Mouse (Mus musculus) heart, postnatal 25 days (tissue): ENCODE data around the gene Cpt2. TPM values are rescaled to one million over a fixed set of nuclear protein-coding genes. Genes with fewer than 3 reads are reported as not detected.

ENCODE experiments used
- total RNA-seq, 2 experiments: library from RNA; stranded (reverse); gene quantifications; 2 replicates each; pipeline ENCODE4 v1.2.3; 2021

Gene Cpt2
- total RNA-seq, 2 experiments from 2014 or later = 269 to 275 TPM

Other genes with a start within 250 kb of the Cpt2 start
- not detected for gene Dmrtb1, start 239.4 kb downstream of the Cpt2 start, total RNA-seq
- 1 to 10 TPM in 1 of 2 experiments, under 1 TPM in 1; 0.75 to 1.6 TPM for gene Lrp8, start 121.3 kb downstream of the Cpt2 start, total RNA-seq
- 10 to 100 TPM; 42.2 to 47.8 TPM for gene Magoh, start 43.9 kb downstream of the Cpt2 start, total RNA-seq
- 10 to 100 TPM; 52.3 to 57.1 TPM for gene 0610037L13Rik, start 33.8 kb downstream of the Cpt2 start, total RNA-seq
- gene Slc1a7, start 44.7 kb upstream of the Cpt2 start, total RNA-seq = under 1 TPM; 0.29 to 0.39 TPM
- gene Podn, start 172.8 kb upstream of the Cpt2 start, total RNA-seq = 10 to 100 TPM; 32.3 to 32.6 TPM
- gene Scp2, start 221.4 kb upstream of the Cpt2 start, total RNA-seq = 100 to 1,000 TPM; 279 to 298 TPM
- 10 to 100 TPM; 27.3 to 28.3 TPM for gene Echdc2, start 241.8 kb upstream of the Cpt2 start, total RNA-seq